Mouse (Mus musculus) 3134 (cell line): Measurements from ENCODE around the gene Gata2.

Experiments used
- DNase-seq: peaks from one replicate; pipeline ENCODE4 v3.0.0-alpha.2; 2011; ENCODE audit warnings: low spot score; ENCODE audit not compliant: insufficient read length; ENCODE audit errors: extremely low read depth

The Gata2 gene

DNA sequence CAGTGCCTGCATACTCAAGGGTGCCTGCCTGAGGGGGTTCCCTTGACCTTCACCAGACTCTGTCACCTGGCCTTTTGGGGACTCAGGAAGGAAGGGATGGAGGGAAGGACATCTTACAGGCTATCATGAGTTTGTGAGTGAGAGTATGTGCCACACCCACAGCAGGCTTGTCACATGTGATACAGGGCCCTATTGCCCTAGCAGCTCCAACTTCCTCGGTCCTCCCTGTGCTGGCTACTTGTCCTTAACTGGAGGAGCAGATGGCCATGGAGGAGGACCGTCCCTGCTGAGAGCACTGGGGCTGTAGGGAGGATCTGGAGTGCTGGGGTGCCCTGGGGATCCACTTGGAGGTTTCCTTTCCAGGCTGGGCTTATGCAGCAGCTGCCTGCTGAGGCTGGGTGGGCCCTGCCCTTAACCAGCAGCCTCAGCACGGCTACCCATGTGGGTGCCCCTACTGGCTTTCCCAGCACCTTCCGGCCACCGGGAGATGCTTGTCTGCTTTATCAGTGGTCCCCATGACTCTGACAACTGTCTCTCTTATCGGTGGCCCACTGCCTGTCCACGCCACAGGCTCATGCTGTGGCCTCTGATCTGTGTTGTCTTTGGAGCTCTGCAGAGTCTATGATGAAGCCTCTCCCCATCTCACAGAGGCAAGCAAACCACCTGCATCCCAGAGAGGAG, 58.2 kb downstream of the Gata2 start:
- DNase-seq, result no peak

GRCm38 (mm10) chr6:88254082-88254481, 60.4 kb downstream of the Gata2 start:
- DNase-seq, result no peak

- DNase-seq, result no peak
Measured at GRCm38 (mm10) chr6:88255435-88255834, 61.7 kb downstream of the Gata2 start.
